Mouse (Mus musculus) lung, postnatal 0 days (tissue): Measurements from ENCODE around the gene Wdr20.

Source experiments
- CTCF ChIP-seq: IDR thresholded peaks from 2 replicates; pipeline ENCODE4 v1.5.1; 2016; ENCODE audit warnings: antibody characterized with exemption, mild to moderate bottlenecking
- EP300 ChIP-seq: IDR thresholded peaks from 2 replicates; pipeline ENCODE4 v1.6.1; 2016; ENCODE audit warnings: antibody characterized with exemption, mild to moderate bottlenecking, control low read depth

- no peak for TF ChIP-seq CTCF
- no peak for TF ChIP-seq EP300
Measured at GRCm38 (mm10) chr12:110828908-110829307, 91.2 kb downstream of the Wdr20 start.
